Mouse (Mus musculus) Patski (cell line): ENCODE measurements around the gene Manba. TPM values are rescaled to one million over a fixed set of nuclear protein-coding genes. Genes with fewer than 3 reads are reported as not detected.

Experiments used
- ATAC-seq: fragments of 100-300 bp; one replicate; pipeline ENCODE4 v1.8.0; 2021
- CTCF ChIA-PET: fragments of 350-600 bp; sonication (Branson Sonifier 250); formaldehyde crosslinking; loops from one replicate; lab custom pipeline; 2022; ENCODE audit warnings: inconsistent platforms; lab: Charles Lee
- POLR2A ChIA-PET: fragments of 350-600 bp; sonication (Branson Sonifier 250); formaldehyde crosslinking; loops from one replicate; lab custom pipeline; 2022; ENCODE audit warnings: antibody characterized with exemption, inconsistent platforms; lab: Charles Lee
- DNase-seq: peaks from one replicate; pipeline ENCODE4 v3.0.0-alpha.2; 2011; ENCODE audit warnings: low read depth, low spot score
- H3K27me3 ChIP-seq: fragments of 371-371 bp; one replicate; pipeline ENCODE4 v1.5.1; 2021
- CTCF ChIP-seq: fragments of 100-300 bp; IDR thresholded peaks from one replicate; pipeline ENCODE4 v1.5.1; 2021
- in situ Hi-C: fragments of 300-500 bp; cut with MboI; formaldehyde crosslinking; loops from 3 replicates; pipeline ENCODE4 v1.11.1; 2018; ENCODE audit warnings: low pct_unique_long_range_greater_than_20kb, mixed read lengths
- polyA plus RNA-seq: library from polyadenylated mRNA; unstranded; gene quantifications from one replicate; pipeline ENCODE4 v1.2.3, GENCODE M21; 2021

Manba gene
- polyA plus RNA-seq, 1 experiment from 2014 or later = 177 TPM

GRCm38 (mm10) chr3:135605474-135605873, 120.1 kb downstream of the Manba start:
- TF ChIP-seq CTCF = no peak
- POLR2A ChIA-PET = interaction anchor here (0.6 kb wide), 2 partner anchors 60 to 103 kb away, joined by 3 read pairs; no protein-coding TSS in a partner anchor
- CTCF ChIA-PET = interaction anchor here (1.1 to 1.8 kb wide), 5 partner anchors 11 to 201 kb away, joined by 3 to 5 read pairs (median 3); no protein-coding TSS in a partner anchor
- ATAC-seq (no peak), DNase-seq (no peak)
- H3K27me3 ChIP-seq = no peaks in the 10 kb centered on the region
- in situ Hi-C loops = no loop called here

- CTCF ChIA-PET = interaction anchor here (1.3 kb wide), 1 partner anchor 51 kb away, joined by 3 read pairs; no protein-coding TSS in a partner anchor
- POLR2A ChIA-PET = no interaction called here
- no peak for DNase-seq
- in situ Hi-C loops = no loop called here
- no peaks in the 10 kb centered on the region for H3K27me3 ChIP-seq
- no peak for ATAC-seq
- TF ChIP-seq CTCF = no peak
Measured at GRCm38 (mm10) chr3:135606592-135606991, 121.2 kb downstream of the Manba start.

GRCm38 (mm10) chr3:135607021-135607420, 121.6 kb downstream of the Manba start:
- POLR2A ChIA-PET = no interaction called here
- no peak for ATAC-seq
- no peak for TF ChIP-seq CTCF
- H3K27me3 ChIP-seq = no peaks in the 10 kb centered on the region
- in situ Hi-C loops = no loop called here
- no peak for DNase-seq
- CTCF ChIA-PET = interaction anchor here (1.3 kb wide), 1 partner anchor 52 kb away, joined by 3 read pairs; no protein-coding TSS in a partner anchor

- ChIA-PET CTCF (interaction anchor here (1.6 kb wide), 1 partner anchor 99 kb away, joined by 3 read pairs; no protein-coding TSS in a partner anchor), POLR2A (interaction anchor here (0.8 kb wide), 1 partner anchor 20 kb away, joined by 3 read pairs; no protein-coding TSS in a partner anchor)
- no peak for TF ChIP-seq CTCF
- in situ Hi-C loops = no loop called here
- DNase-seq (no peak), ATAC-seq (no peak)
- no peaks in the 10 kb centered on the region for H3K27me3 ChIP-seq
Measured at GRCm38 (mm10) chr3:135607660-135608473, 122.5 kb downstream of the Manba start.

- ChIA-PET POLR2A (interaction anchor here (0.6 kb wide), 2 partner anchors 9 to 116 kb away, joined by 4 to 7 read pairs; no protein-coding TSS in a partner anchor), CTCF (interaction anchor here (1.0 to 3.2 kb wide), 3 partner anchors 11 to 121 kb away, joined by 3 to 16 read pairs (median 6); no protein-coding TSS in a partner anchor)
- DNase-seq (no peak), ATAC-seq (no peak)
- H3K27me3 ChIP-seq = no peaks in the 10 kb centered on the region
- no peak for TF ChIP-seq CTCF
- in situ Hi-C loops = no loop called here
Measured at GRCm38 (mm10) chr3:135610221-135610620, 124.8 kb downstream of the Manba start.

- DNase-seq (no peak), ATAC-seq (no peak)
- POLR2A ChIA-PET = no interaction called here
- in situ Hi-C loops = no loop called here
- TF ChIP-seq CTCF = no peak
- CTCF ChIA-PET = interaction anchor here (0.8 to 2.7 kb wide), 3 partner anchors 12 to 99 kb away, joined by 3 to 9 read pairs (median 4); no protein-coding TSS in a partner anchor
- no peaks in the 10 kb centered on the region for H3K27me3 ChIP-seq
Measured at GRCm38 (mm10) chr3:135614376-135614775, 129.0 kb downstream of the Manba start.

- POLR2A ChIA-PET = no interaction called here
Measured at GRCm38 (mm10) chr3:135616730-135617129, 131.3 kb downstream of the Manba start.

More at GRCm38 (mm10) chr3:135616730-135617129, 131.3 kb downstream of the Manba start:
- no peak for DNase-seq
- ATAC-seq = no peak
- CTCF ChIA-PET = interaction anchor here (1.2 to 2.7 kb wide), 3 partner anchors 12 to 38 kb away, joined by 3 to 9 read pairs (median 4); no protein-coding TSS in a partner anchor
- in situ Hi-C loops = no loop called here
- TF ChIP-seq CTCF = no peak
- no peaks in the 10 kb centered on the region for H3K27me3 ChIP-seq

Other genes starting within 250 kb of the Manba start
- gene Bdh2, start 204.4 kb upstream of the Manba start, polyA plus RNA-seq = 147 TPM
- gene Slc9b2, start 177.9 kb upstream of the Manba start, polyA plus RNA-seq = not detected
- gene Slc9b1, start 137.6 kb upstream of the Manba start, polyA plus RNA-seq = not detected
- 37.6 TPM for gene Cisd2, start 61.7 kb upstream of the Manba start, polyA plus RNA-seq
- 431 TPM for gene Ube2d3, start 47.5 kb upstream of the Manba start, polyA plus RNA-seq
- gene Nfkb1, start 205.9 kb downstream of the Manba start, polyA plus RNA-seq = 151 TPM